Mouse (Mus musculus): Measurements from ENCODE around the gene Arhgap10. TPM values are rescaled to one million over a fixed set of nuclear protein-coding genes. Genes with fewer than 3 reads are reported as not detected.

Gene Arhgap10
- polyA plus RNA-seq, 1 experiment from 2014 or later, result 20.7 TPM

GRCm38 (mm10) chr8:77419731-77420130 is 98.0 kb downstream of the Arhgap10 start:
- Histone ChIP-seq H3K9me3 (no peaks in the 10 kb centered on the region), H3K4me1 (no peaks in the 10 kb centered on the region), H3K36me3 (peaks cover 30% of the 10 kb centered on the region), H3K4me3 (no peak overlapping the region), H3K27me3 (replicated peaks) (no peaks in the 10 kb centered on the region), H3K4me2 (no peak overlapping the region), H3K27ac (replicated peaks) (no peak overlapping the region), H3K9ac (no peak overlapping the region)
- no peak for ATAC-seq (ENCODE audit: extremely low read depth, insufficient number of reproducible peaks, low FRiP score, low TSS enrichment)
- 45% methylated on average over 4 of the region's 4 CpGs for WGBS

GRCm38 (mm10) chr8:77416738-77417137 is 101.0 kb downstream of the Arhgap10 start:
- H3K27ac ChIP-seq (replicated peaks), result no peak overlapping the region
- WGBS, result 24% methylated on average over 5 of the region's 5 CpGs
- no peak overlapping the region for H3K9ac ChIP-seq
- H3K27me3 ChIP-seq (replicated peaks), result no peaks in the 10 kb centered on the region
- H3K36me3 ChIP-seq, result peaks cover 46% of the 10 kb centered on the region
- no peaks in the 10 kb centered on the region for H3K9me3 ChIP-seq
- H3K4me2 ChIP-seq, result no peak overlapping the region
- ATAC-seq (ENCODE audit: extremely low read depth, insufficient number of reproducible peaks, low FRiP score, low TSS enrichment), result no peak
- H3K4me1 ChIP-seq, result no peaks in the 10 kb centered on the region
- H3K4me3 ChIP-seq, result no peak overlapping the region

- Histone ChIP-seq H3K9ac (no peak overlapping the region), H3K4me1 (no peaks in the 10 kb centered on the region), H3K27ac (replicated peaks) (no peak overlapping the region), H3K36me3 (peaks cover 50% of the 10 kb centered on the region), H3K9me3 (no peaks in the 10 kb centered on the region), H3K4me3 (no peak overlapping the region), H3K4me2 (no peak overlapping the region), H3K27me3 (replicated peaks) (no peaks in the 10 kb centered on the region)
- ATAC-seq (ENCODE audit: extremely low read depth, insufficient number of reproducible peaks, low FRiP score, low TSS enrichment), result no peak
- WGBS, result 65% methylated on average over 5 of the region's 5 CpGs
Observed at GRCm38 (mm10) chr8:77416034-77416433, 101.7 kb downstream of the Arhgap10 start.

- Histone ChIP-seq H3K9ac (no peak overlapping the region), H3K9me3 (no peaks in the 10 kb centered on the region), H3K27ac (replicated peaks) (no peak overlapping the region), H3K27me3 (replicated peaks) (no peaks in the 10 kb centered on the region), H3K4me1 (0 out of 2 replicates have a peak, but pooled peaks cover 4% of the 10 kb centered on the region), H3K4me2 (no peak overlapping the region), H3K4me3 (no peak overlapping the region), H3K36me3 (peaks cover 83% of the 10 kb centered on the region)
- ATAC-seq (ENCODE audit: extremely low read depth, insufficient number of reproducible peaks, low FRiP score, low TSS enrichment), result no peak; the same call in 1 of the 2 replicates
- 94% methylated on average over 15 of the region's 15 CpGs for WGBS
Observed at GRCm38 (mm10) chr8:77411262-77411661, 106.5 kb downstream of the Arhgap10 start.

DNA sequence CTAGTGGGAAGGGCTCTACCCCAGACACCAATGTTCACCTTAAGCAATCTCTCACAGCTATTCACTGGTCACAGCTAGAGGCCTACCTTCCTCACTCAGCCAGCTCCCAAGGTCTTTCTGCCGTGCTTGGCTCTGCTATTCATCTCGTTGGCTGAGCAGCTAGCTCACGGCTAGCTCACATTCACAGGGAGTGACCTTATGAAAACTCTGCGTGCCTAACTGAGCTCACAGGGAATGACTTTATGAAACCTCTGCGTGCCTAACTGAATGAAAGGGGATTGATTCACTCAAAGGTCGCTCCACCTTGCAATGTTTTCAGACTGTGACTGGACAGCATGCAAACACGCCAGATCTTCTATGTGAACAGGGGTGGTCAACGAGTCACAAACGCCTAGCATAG is 107.4 kb downstream of the Arhgap10 start:
- H3K27me3 ChIP-seq (replicated peaks), result no peaks in the 10 kb centered on the region
- no peaks in the 10 kb centered on the region for H3K9me3 ChIP-seq
- no peak for ATAC-seq (ENCODE audit: extremely low read depth, insufficient number of reproducible peaks, low FRiP score, low TSS enrichment)
- H3K27ac ChIP-seq (replicated peaks), result no peak overlapping the region
- no peak overlapping the region for H3K9ac ChIP-seq
- no peak overlapping the region for H3K4me2 ChIP-seq
- WGBS, result 80% methylated on average over 9 of the region's 9 CpGs
- H3K4me1 ChIP-seq, result 0 out of 2 replicates have a peak, but pooled peaks cover 4% of the 10 kb centered on the region
- H3K4me3 ChIP-seq, result no peak overlapping the region
- peaks cover 88% of the 10 kb centered on the region for H3K36me3 ChIP-seq

GRCm38 (mm10) chr8:77408527-77409215 is 109.1 kb downstream of the Arhgap10 start:
- no peak overlapping the region for H3K9ac ChIP-seq
- 87% methylated on average over 19 of the region's 19 CpGs for WGBS
- no peak overlapping the region for H3K4me3 ChIP-seq
- no peaks in the 10 kb centered on the region for H3K9me3 ChIP-seq
- no peak overlapping the region for H3K27ac ChIP-seq (replicated peaks)
- no peak overlapping the region for H3K4me2 ChIP-seq
- ATAC-seq (ENCODE audit: extremely low read depth, insufficient number of reproducible peaks, low FRiP score, low TSS enrichment), result no peak
- H3K4me1 ChIP-seq, result peaks cover 12% of the 10 kb centered on the region
- no peaks in the 10 kb centered on the region for H3K27me3 ChIP-seq (replicated peaks)
- H3K36me3 ChIP-seq, result peaks cover 76% of the 10 kb centered on the region

DNA sequence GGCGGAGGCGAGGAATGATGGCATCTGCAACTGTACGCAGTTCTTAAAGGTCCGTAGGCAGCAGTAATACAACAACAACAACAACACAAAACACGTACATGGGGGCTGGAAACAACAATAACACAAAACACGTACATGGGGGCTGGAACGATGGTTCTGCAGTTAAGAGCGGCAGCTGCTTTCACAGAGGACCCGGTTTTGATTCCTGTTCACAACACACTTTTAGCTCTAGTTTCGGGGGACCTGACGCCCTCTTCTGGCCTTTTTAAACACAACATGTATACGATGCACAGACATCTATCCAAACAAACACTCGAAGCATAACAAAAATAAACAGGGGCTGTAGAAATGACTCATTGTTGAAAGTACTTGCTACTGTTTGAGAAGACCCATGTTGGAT is 110.9 kb downstream of the Arhgap10 start:
- Histone ChIP-seq H3K27me3 (replicated peaks) (no peaks in the 10 kb centered on the region), H3K9me3 (no peaks in the 10 kb centered on the region), H3K36me3 (peaks cover 62% of the 10 kb centered on the region), H3K4me2 (no peak overlapping the region), H3K27ac (replicated peaks) (no peak overlapping the region), H3K4me1 (peaks cover 14% of the 10 kb centered on the region), H3K9ac (no peak overlapping the region), H3K4me3 (no peak overlapping the region)
- WGBS, result 85% methylated on average over 13 of the region's 13 CpGs
- no peak for ATAC-seq (ENCODE audit: extremely low read depth, insufficient number of reproducible peaks, low FRiP score, low TSS enrichment)

- Histone ChIP-seq H3K4me1 (peaks cover 14% of the 10 kb centered on the region), H3K9me3 (no peaks in the 10 kb centered on the region), H3K4me3 (no peak overlapping the region), H3K27me3 (replicated peaks) (no peaks in the 10 kb centered on the region), H3K27ac (replicated peaks) (no peak overlapping the region), H3K4me2 (no peak overlapping the region), H3K9ac (no peak overlapping the region), H3K36me3 (peaks cover 58% of the 10 kb centered on the region)
- 89% methylated on average over 5 of the region's 5 CpGs for WGBS
- no peak for ATAC-seq (ENCODE audit: extremely low read depth, insufficient number of reproducible peaks, low FRiP score, low TSS enrichment)
Observed at GRCm38 (mm10) chr8:77406444-77406843, 111.3 kb downstream of the Arhgap10 start.

GRCm38 (mm10) chr8:77404017-77404416 is 113.7 kb downstream of the Arhgap10 start:
- ATAC-seq (ENCODE audit: extremely low read depth, insufficient number of reproducible peaks, low FRiP score, low TSS enrichment), result no peak
- no peak overlapping the region for H3K9ac ChIP-seq
- no peak overlapping the region for H3K4me2 ChIP-seq
- H3K27me3 ChIP-seq (replicated peaks), result no peaks in the 10 kb centered on the region
- peaks cover 53% of the 10 kb centered on the region for H3K36me3 ChIP-seq
- H3K4me1 ChIP-seq, result peaks cover 14% of the 10 kb centered on the region
- WGBS, result 71% methylated on average over 6 of the region's 6 CpGs
- no peak overlapping the region for H3K4me3 ChIP-seq
- H3K9me3 ChIP-seq, result no peaks in the 10 kb centered on the region
- no peak overlapping the region for H3K27ac ChIP-seq (replicated peaks)

GRCm38 (mm10) chr8:77401934-77402333 is 115.8 kb downstream of the Arhgap10 start:
- H3K9me3 ChIP-seq, result peaks cover 10% of the 10 kb centered on the region
- 88% methylated on average over 3 of the region's 3 CpGs for WGBS
- H3K4me1 ChIP-seq, result peaks cover 10% of the 10 kb centered on the region
- H3K4me3 ChIP-seq, result no peak overlapping the region
- H3K27ac ChIP-seq (replicated peaks), result no peak overlapping the region
- peaks cover 54% of the 10 kb centered on the region for H3K36me3 ChIP-seq
- H3K4me2 ChIP-seq, result no peak overlapping the region
- no peak for ATAC-seq (ENCODE audit: extremely low read depth, insufficient number of reproducible peaks, low FRiP score, low TSS enrichment)
- H3K9ac ChIP-seq, result no peak overlapping the region
- H3K27me3 ChIP-seq (replicated peaks), result no peaks in the 10 kb centered on the region

- 93% methylated on average over 5 of the region's 5 CpGs for WGBS
- H3K27ac ChIP-seq (replicated peaks), result no peak overlapping the region
- H3K9me3 ChIP-seq, result peaks cover 15% of the 10 kb centered on the region
- no peak overlapping the region for H3K9ac ChIP-seq
- peaks cover 55% of the 10 kb centered on the region for H3K36me3 ChIP-seq
- no peaks in the 10 kb centered on the region for H3K27me3 ChIP-seq (replicated peaks)
- peaks cover 10% of the 10 kb centered on the region for H3K4me1 ChIP-seq
- H3K4me2 ChIP-seq, result no peak overlapping the region
- ATAC-seq (ENCODE audit: extremely low read depth, insufficient number of reproducible peaks, low FRiP score, low TSS enrichment), result no peak
- H3K4me3 ChIP-seq, result no peak overlapping the region
Observed at GRCm38 (mm10) chr8:77401140-77401539, 116.6 kb downstream of the Arhgap10 start.

GRCm38 (mm10) chr8:77384080-77384479 is 133.7 kb downstream of the Arhgap10 start:
- Histone ChIP-seq H3K9me3 (no peaks in the 10 kb centered on the region), H3K9ac (no peak overlapping the region), H3K27ac (replicated peaks) (no peak overlapping the region), H3K4me2 (no peak overlapping the region), H3K4me1 (peaks cover 11% of the 10 kb centered on the region; the same call in 1 of the 2 replicates), H3K4me3 (no peak overlapping the region), H3K36me3 (peaks cover 49% of the 10 kb centered on the region), H3K27me3 (replicated peaks) (no peaks in the 10 kb centered on the region)
- ATAC-seq (ENCODE audit: extremely low read depth, insufficient number of reproducible peaks, low FRiP score, low TSS enrichment), result no peak
- 79% methylated on average over 6 of the region's 6 CpGs for WGBS
